Mouse (Mus musculus) layer of hippocampus, adult 2 months (tissue): ENCODE measurements at regions not wholly inside any gene's neighbourhood (a gene's known extent, or its start where the extent isn't known, plus 50 kb on each side); places are given as distances from the start of the nearest gene placed in this dataset.
"Not testable (repeated sequence)": the region's sequence is repeated elsewhere in the genome, so short reads cannot be mapped to it uniquely, and the experiment has no call there.

Source experiments
- DNase-seq, 2 experiments: peaks; one replicate each; pipeline ENCODE4 v3.0.0; 2022; ENCODE audit warnings: low spot score in 2 of 2
- H3K27ac ChIP-seq: fragments of 200-600 bp; 2 replicates; pipeline ENCODE4 v1.8.1; 2022
- H3K4me3 ChIP-seq: fragments of 200-600 bp; 2 replicates; pipeline ENCODE4 v1.8.1; 2022; ENCODE audit warnings: mild to moderate bottlenecking
- CTCF ChIP-seq: fragments of 200-600 bp; conservative IDR thresholded peaks from 2 replicates; pipeline ENCODE4 v1.8.1; 2022; ENCODE audit warnings: antibody characterized with exemption, mild to moderate bottlenecking, moderate library complexity

- Histone ChIP-seq H3K4me3 (no peak overlapping the region), H3K27ac (no peak overlapping the region)
- no peak for TF ChIP-seq CTCF
- DNase-seq = no peak
These were observed 755.6 kb downstream of the Kcna4 start for GRCm38 (mm10) chr2:108045997-108046396.

GRCm38 (mm10) chr2:108062751-108063150 is 772.3 kb downstream of the Kcna4 start:
- DNase-seq = not testable (repeated sequence)

GRCm38 (mm10) chr2:108083911-108084310 is 793.5 kb downstream of the Kcna4 start:
- peak overlapping the region; percentile 76 for H3K27ac ChIP-seq
- TF ChIP-seq CTCF = no peak
- peak; percentile 37 to 50 for DNase-seq
- no peak overlapping the region for H3K4me3 ChIP-seq

More at GRCm38 (mm10) chr2:108062751-108063150, 772.3 kb downstream of the Kcna4 start:
- H3K4me3 ChIP-seq, H3K27ac ChIP-seq: not testable (repeated sequence)

GRCm38 (mm10) chr2:108090266-108090665 is 799.8 kb downstream of the Kcna4 start:
- DNase-seq = no peak
- H3K27ac ChIP-seq = no peak overlapping the region
- TF ChIP-seq CTCF = no peak
- H3K4me3 ChIP-seq = no peak overlapping the region

GRCm38 (mm10) chr2:108097026-108097425 is 806.6 kb downstream of the Kcna4 start:
- Histone ChIP-seq H3K4me3 (no peak overlapping the region), H3K27ac (no peak overlapping the region)
- TF ChIP-seq CTCF = no peak
- DNase-seq = no peak

- no peak overlapping the region for H3K27ac ChIP-seq
- TF ChIP-seq CTCF = peak; percentile 73
- H3K4me3 ChIP-seq = no peak overlapping the region
- DNase-seq = no peak
These were observed 819.7 kb downstream of the Kcna4 start for GRCm38 (mm10) chr2:108110140-108110539.

GRCm38 (mm10) chr2:108145694-108146093 is 855.3 kb downstream of the Kcna4 start:
- no peak for TF ChIP-seq CTCF
- H3K4me3 ChIP-seq = no peak overlapping the region
- DNase-seq = no peak
- no peak overlapping the region for H3K27ac ChIP-seq

- TF ChIP-seq CTCF = no peak
- no peak for DNase-seq
- Histone ChIP-seq H3K4me3 (no peak overlapping the region), H3K27ac (no peak overlapping the region)
These were observed 857.8 kb downstream of the Kcna4 start for GRCm38 (mm10) chr2:108148221-108148620.

- no peak overlapping the region for H3K4me3 ChIP-seq
- DNase-seq = no peak
- TF ChIP-seq CTCF = no peak
- no peak overlapping the region for H3K27ac ChIP-seq
These were observed 865.8 kb downstream of the Kcna4 start for GRCm38 (mm10) chr2:108156189-108156588.

- H3K4me3 ChIP-seq = no peak overlapping the region
These were observed 867.3 kb downstream of the Kcna4 start for GRCm38 (mm10) chr2:108157731-108158130.

GRCm38 (mm10) chr2:108158311-108158710 is 867.9 kb downstream of the Kcna4 start:
- H3K27ac ChIP-seq = no peak overlapping the region
- no peak for TF ChIP-seq CTCF
- H3K4me3 ChIP-seq = no peak overlapping the region
- DNase-seq = no peak

More at GRCm38 (mm10) chr2:108157731-108158130, 867.3 kb downstream of the Kcna4 start:
- H3K27ac ChIP-seq = no peak overlapping the region
- TF ChIP-seq CTCF = no peak
- DNase-seq = no peak

GRCm38 (mm10) chr2:108160865-108161264 is 870.4 kb downstream of the Kcna4 start:
- DNase-seq = no peak
- H3K27ac ChIP-seq = no peak overlapping the region
- no peak for TF ChIP-seq CTCF
- no peak overlapping the region for H3K4me3 ChIP-seq

- Histone ChIP-seq H3K4me3 (no peak overlapping the region), H3K27ac (no peak overlapping the region)
- DNase-seq = no peak
- TF ChIP-seq CTCF = no peak
These were observed 874.6 kb downstream of the Kcna4 start for GRCm38 (mm10) chr2:108165085-108165484.
